Mouse (Mus musculus): ENCODE results near the gene Nsrp1.

The Nsrp1 gene

DNA sequence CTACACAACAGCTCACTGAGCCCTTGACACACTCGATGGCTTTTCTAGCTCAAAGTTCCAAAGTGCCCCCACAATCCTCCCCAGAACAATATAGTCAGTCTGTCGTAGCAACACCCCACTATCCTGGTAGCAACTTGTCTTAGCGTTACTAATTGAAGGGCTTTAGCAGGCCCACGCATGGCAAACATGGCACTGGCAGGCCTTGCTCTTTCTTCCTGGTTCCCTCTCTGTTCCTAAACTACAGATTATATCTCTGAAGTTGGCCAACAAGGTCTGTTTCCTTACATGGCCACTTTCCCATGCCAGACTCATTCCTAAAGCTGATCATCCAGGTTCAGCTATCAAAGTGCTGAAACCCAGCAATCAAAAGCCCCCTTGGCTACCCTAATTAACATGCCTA, 36.3 kb downstream of the Nsrp1 start:
- no peak for DNase-seq

DNA sequence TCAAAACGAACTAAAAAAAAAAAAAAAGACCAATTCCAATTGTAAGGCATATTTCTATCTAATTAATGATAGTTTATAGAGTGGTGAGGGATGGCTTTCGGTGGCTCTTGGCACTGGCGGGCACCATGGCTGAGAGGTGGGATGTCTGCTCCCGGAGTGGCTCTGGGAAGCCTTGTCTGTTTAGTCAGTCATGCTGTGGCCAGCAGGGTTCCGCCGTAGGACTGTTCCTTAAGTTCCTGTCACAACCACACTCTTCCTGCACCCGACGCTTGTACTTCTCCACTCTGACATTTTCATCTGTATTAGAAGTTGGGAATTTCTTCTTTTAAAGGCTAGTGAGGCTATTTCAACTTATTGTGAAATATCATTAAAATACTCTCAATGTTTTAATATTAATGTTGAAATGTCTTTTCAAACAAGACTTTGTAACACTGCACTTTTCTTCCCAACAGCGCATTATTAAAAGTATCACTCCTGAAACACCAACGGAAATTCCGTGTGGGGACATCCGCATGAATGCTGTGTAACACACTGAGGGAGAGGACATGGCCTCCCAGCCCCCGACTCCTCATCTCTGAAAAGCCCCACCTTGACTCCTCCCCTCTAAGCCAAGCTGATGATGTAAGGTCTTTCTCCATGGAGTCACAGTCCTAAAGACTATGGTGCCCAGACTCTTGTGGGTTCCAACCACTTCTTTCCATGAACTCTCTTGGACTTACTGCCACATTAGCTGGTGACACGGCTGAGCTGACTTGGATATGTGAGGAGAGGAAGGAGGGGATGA, 46.9 kb downstream of the Nsrp1 start:
- DNase-seq = no peak

DNA sequence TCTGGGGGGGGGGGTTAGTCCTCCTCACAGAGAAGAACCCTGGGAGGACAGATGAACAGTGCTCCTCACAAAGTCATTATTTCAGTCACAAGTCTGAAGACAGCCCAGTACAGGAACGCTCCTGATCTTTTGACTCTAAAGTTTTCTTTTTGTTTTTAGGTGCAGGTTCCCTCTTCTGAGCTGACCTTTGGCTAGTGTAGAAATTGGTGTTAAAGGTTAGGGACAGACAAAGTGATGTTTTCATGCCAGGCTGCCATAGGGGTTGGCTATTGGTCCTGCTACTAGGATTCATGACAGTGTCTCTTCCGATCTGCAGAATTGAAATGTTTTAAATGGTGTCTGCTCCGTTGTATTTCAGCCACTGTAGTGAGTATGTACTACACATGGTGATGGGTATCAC, 50.1 kb downstream of the Nsrp1 start:
- DNase-seq = no peak

DNA sequence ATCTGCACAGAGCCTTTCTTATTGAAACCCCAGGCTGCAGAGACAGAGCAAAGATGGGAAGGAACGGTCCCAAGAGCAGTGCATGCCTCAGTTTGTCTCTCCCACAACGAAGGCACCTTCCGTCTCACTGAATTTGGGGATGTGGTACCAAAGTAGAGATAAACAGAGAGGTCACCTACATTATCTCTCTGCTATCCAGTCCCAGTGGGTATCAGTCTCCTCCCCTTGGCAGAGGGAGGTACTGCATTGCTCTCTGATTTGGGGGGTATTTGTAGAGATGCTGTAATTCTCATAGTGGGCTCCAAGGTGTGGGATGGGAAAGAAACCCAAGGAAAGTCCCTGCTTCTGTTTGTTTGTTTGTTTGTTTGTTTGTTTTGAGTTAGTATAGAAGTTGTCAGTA, 51.7 kb downstream of the Nsrp1 start:
- DNase-seq = no peak

DNA sequence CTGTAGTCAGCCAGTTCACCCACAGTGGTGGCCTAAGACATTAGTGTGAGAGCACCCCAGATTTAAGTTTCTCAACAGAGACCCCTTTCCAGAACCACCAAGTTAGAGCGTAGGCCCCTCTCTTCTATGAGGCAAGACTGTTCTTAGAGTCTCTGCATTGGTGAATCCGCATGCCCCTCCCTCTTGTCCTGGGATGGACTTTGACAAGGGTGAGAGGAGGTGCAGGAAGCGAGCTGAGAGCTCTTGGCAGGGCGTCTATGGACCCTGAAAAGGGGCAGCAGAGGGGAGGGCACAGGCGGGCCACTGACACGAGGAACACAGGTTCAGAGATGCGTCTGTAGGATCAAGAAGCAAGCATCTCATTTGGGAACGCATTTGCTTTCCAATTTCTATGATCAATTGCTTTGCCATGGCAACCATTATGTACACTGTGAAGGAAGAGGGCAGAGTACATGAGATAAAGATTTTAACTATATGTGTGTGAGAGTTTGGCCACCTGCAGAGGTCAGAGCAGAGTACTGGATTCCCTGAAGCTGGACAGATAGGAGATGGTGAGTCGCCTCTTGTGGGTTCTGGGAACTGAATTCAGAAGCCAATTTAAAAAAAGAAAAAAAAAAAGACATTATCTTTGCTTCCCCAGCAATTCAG, 56.4 kb downstream of the Nsrp1 start:
- no peak for DNase-seq

DNA sequence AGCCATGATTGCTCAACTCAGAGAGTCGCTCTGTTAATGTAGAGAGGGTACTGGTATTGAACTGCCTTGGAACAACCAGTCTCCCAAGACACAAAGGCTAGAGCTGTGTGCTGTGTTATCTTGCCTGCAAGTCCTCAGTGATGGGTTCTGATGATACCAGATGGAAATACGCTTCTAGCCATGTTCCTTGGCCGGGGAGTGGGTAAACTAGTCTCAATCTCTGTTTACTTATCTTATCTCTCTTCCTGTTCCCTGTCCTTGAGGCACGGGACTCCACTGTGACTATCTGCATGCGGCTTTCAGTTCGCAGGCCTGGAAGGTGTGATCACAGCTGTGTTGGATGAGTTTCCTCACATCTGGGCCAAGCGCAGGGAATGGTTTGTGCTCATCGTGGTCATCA, 58.7 kb downstream of the Nsrp1 start:
- no peak for DNase-seq

DNA sequence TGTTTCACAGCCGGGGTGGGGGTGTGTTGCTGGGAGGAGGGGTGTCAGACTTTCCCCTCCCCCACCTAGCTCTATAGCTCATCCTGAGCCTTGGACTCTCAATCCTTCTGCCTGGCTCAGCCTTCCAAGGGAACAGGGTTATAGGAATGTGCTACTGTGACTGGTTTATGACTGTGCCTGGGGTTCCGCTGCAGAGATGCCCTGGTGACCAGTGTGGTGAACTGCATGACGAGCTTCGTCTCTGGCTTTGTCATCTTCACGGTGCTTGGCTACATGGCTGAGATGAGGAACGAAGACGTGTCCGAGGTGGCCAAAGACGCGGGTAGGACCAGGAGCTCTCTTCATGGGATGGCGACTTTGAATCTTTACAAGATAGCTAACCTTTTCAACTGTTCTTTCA, 60.2 kb downstream of the Nsrp1 start:
- no peak for DNase-seq

DNA sequence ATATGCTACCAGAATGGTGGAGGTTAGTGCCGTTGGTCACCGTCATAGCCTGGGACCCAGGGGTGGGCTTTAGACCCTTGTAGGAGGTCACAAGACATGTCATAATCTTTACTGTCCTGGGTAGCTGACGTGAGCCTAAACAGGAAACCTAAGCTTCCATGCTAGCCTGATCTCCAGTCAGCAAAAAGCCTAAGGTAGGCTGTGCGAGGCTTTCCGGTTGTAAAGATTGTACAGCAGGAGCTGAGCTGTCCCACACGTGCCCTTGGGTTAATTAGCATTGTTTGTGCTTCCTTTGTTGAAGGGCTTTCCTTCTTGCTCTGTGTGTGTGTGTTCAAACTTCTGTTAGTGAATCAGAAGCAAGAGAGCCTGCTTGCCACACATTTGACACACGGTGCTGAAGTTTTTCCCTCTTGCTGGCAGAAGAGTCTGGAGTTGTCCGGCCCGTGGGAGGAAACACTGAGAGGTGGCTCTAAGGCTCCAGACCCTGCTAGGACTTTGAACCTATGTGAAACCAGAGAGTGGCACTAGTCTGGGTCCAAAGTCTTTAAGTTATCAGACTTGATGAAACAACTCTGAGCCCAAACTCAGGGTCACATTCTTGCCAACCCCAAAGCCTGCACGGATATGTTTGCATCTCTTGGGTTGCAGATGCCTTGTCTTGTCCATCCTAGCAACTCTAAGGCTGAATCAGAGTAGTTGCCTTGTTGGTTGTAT, 67.3 kb downstream of the Nsrp1 start:
- no peak for DNase-seq

DNA sequence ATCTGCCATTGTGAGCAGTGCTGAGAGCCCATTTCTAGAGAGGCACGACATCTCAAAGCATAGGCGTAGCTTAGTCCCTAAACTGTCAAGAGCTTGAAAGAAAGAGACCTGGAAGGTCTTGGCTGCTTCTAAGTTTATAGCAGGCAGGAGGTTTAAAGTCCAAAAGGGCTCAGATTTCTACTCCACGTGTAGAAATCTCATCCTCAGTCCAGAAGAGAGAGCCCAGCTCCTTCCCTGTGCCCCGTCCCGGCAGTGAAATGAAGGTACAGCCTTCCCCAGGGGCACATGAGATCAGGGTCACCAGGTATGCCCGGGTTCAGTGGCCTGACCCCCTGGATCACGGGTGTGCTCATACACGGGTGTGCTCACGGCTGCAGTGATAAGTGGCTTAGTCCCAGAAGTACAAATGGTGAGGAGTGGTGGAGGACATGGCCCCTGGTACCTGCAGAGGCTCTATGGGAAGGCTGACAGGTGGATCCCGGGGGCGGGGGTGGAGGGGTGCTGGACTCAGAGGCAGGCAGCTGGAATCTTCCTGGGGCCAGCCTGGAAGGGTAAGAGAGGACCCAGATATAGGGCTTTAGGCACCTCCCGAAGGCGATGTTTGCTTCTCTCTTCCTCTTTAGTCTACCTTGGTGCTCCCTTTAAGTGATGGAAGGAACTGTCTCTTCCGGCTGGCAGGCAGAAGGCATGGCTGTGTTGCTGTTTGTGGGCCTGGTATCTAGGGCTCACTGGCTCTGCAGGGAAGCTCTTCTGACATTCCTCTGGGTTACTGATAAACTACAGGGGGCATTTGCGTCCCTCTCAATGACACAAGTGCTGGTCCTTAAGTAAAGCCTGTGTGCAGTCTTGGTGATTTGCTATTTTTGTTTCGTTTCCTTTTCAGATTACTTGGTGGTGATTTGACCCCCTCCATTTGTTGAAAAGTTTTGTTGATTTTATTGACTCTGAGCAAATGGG, 68.9 kb downstream of the Nsrp1 start:
- no peak for DNase-seq

DNA sequence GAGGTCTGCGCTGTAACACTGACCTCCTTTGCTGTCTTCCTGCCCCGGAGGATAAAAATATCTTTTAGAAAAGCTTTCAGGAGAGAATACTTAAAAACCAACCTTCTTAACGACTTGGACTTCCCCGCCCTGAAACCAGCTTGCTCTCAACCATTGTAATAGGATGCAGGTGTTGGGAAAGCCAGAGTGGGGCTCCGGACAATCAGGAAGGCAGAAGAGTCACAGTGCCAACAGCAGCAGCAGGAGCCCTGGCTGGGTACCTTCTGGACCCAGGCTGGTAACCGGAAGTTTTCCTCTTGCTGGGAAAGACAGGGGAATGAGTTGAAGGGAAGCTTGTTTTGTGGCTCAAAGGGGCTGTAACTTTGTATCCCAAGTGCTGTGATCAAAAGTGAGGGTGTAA, 71.6 kb downstream of the Nsrp1 start:
- no peak for DNase-seq

DNA sequence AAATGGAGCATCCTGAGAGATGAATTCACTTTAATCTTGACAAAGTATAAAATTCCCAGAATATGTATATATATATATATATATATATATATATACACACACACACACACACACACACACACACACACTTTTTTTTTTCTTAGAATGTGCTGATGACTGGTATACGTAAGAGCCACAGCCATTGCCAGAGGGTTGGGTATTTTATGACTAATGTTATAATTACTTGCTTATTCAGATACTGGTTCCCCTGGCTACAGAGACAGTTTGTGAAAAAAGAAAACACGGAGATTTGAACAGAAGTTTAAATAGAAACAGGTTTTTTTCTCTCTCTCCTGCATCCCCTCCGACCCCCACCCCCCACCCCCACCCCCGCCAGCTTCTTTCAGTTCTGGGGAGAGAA, 72.4 kb downstream of the Nsrp1 start:
- DNase-seq = no peak

DNA sequence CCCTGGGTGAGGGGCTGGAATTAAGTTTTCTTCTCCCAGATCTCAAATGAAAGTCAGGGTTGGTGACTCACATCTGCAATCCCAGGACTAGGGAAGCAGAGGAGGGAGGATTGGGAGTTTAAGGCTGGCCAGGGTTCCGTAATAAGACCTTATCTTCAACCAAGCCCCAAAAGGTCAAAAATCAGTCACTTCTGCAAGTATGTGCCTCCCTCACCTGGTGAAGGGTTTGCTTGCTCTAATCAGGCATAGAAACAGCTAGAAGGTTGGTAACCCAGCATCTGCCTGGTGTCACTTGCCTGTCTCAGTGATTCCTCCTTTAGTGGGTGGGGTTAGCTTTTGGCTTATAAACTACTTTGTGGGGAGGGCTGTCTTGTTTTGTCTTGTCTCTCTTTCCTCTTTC, 75.9 kb downstream of the Nsrp1 start:
- no peak for DNase-seq

DNA sequence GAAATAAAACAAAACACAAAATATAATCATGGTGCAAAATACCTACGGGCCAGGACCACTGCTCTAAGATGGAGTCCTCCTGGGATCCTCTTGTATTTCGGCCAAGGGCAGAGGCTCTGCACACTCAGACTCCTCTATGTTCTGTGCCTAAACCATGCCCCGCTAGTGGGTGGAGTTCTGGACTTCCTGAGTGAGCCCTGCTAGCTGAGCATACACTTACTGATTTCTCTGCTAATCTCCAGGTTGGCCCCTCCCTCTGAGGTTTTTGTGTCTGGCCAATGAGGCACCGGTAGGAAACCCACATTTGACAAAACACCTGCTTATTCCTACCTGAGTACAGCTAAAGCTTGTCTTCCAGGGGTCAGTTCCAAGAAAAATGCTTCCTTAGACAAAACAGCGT, 77.5 kb downstream of the Nsrp1 start:
- DNase-seq = no peak

DNA sequence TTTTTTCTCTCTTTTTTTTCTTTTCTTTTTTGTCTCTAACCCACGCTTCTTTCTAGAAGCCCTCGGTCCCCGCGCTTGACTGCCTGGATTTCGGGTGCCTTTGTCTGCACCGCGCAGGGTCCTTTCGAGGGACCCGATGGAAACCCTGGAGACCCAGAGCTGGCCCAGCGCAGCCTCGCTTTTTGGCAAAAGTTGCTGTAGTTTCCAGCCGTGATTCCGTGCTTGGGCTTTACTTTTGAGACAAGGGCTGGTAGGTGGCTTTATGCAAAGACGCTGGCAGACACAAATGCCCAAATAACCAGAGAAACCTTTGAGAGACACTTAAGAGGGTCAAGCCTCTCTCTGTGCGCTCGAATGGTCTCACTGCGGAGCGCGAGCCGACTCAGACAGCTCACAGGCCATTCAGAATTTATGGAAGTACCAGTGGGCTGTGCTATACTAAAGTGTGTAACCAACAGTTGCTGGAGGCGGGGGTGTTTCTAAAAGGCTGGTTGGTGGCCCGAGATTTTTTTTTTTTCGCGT, 79.5 kb downstream of the Nsrp1 start:
- peak; percentile 39 for DNase-seq

DNA sequence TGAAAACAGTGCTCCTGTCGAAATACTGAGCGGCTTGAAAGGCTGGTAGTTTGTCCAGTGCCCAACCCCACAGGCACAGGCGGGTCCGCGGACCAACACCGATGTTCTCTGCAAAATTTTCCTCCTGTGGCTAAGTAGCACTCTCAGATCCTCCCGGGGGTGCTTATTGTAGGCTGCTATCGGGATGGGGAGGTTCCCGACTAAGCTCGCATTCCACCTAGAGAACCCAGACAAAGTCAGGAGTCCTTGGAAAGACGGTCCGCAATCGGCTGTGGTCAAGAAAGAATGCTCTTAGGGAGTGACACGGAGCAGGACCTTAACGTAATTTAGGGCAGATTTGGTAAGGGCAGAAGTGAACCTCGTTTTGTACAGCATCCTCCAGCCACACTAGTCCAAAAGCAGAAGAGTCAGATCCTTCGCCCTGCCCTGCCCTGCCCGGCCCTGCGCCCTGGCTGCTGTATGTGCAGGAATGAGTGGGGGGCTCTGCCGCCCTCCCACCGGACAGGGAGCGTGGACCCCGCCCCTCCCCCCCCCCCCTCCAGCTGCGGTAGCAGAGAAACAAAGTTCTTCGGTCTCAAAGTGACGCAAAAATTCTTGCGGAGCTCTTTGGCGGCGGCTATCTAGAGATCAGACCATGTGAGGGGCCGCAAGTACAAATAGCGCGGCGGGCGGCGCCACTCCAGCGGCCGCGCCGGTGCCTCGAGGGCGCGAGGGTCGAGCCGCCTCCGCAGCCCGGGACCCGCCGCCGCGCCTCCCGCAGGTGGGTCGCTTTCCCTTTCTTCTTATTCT, 80.1 kb downstream of the Nsrp1 start, which contains the start of gene Slc6a4:
Gene Slc6a4 (plus strand): TSS at position 688 of the 789 bp plus-strand sequence.
- DNase-seq = peak; percentile 67

DNA sequence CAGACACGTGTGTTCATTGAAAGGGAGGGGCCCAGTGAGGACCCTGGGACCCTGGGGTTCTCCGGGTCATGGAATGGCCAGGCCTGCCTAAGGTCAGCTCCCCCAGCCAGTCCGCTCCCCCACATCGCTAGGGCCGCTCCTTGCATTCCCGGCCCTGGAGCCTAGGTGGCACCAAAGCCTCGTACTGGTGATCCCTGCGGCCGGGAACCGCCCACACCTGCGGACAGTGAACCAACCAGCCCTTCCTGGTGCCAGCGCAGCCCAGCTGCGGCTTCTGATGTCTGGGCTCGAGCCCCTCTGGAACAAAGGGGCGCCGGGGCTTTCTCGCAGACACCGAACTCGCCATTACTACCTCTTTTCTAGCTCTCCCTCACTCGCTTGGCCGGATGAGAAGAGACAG, 80.9 kb downstream of the Nsrp1 start:
- peak; percentile 89 for DNase-seq

DNA sequence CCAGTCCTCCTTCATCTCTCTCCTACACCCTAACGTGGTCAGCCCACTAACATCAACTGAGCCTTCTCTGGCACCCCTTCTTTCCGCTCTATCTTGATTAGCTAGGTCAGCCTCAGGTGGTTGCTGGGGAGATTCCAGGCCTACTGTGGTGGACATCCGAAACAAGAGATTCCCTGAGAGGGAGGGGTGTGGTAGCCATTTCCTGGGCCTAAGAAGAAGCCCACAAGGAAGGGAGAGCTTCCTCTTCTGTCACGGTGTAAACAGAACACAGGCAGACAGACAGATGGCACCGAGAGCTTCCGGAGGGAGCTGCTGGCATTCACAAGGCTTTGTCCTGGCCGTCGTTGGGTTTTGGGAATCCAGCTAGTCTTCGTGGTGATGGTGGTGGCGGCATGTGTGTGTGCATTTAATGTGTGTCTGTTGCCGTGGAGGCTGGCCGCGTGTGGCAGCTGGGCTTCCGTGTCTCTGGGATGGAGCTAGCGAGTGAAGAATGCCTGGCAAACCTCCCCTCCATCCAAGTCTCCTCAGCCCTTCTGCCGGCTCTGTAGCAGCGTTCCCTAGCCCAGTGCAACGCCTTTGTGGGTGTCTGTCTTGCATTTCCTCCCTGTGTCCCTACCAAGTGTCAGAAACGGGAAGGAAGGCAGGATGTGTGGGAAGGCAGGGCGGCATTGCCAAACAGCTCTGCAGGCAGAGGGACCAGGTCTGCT, 82.1 kb downstream of the Nsrp1 start:
- DNase-seq = no peak

Data from embryo, embryonic 11 days (tissue).